8 mouse cellular contexts compared by ENCODE assay signal in genomic region chr11:115807971-115808370, GRCm38 (mm10). TPM values are rescaled to one million over a fixed set of nuclear protein-coding genes. Genes with fewer than 3 reads are reported as not detected.
A peak's percentile ranks its signal among the peaks of the same experiment; 100 is the strongest.
DNase-seq lines count a peak whose midpoint lies in the region; ATAC-seq and TF ChIP-seq lines count a peak whose summit lies in the region.

No protein-coding gene starts in this region.

- H3K27me3 ChIP-seq in kidney, adult 2 months (replicated peaks; ENCODE audit: control insufficient read depth, insufficient read depth, low read length): no peaks in the 10 kb centered on the region
- no peaks in the 10 kb centered on the region for H3K27me3 ChIP-seq in heart, embryonic 16.5 days (ENCODE audit: control insufficient read depth, insufficient read depth, low read length)
- no peaks in the 10 kb centered on the region for H3K27me3 ChIP-seq in midbrain, embryonic 14.5 days (ENCODE audit: control insufficient read depth, insufficient read depth, low read length)

- peaks cover 5% of the 10 kb centered on the region; the same call in 1 of the 2 replicates for H3K36me3 ChIP-seq in kidney, adult 2 months (ENCODE audit: control insufficient read depth, insufficient read depth, low read length)
- peaks cover 42% of the 10 kb centered on the region for H3K36me3 ChIP-seq in heart, embryonic 16.5 days (ENCODE audit: control insufficient read depth, insufficient read depth)
- peaks cover 32% of the 10 kb centered on the region for H3K36me3 ChIP-seq in midbrain, embryonic 14.5 days (ENCODE audit: control insufficient read depth, insufficient read depth, low read length)

- no peak for TF ChIP-seq POLR2A in kidney, adult 2 months (IDR thresholded peaks at IDR 0.05; ENCODE audit: low read depth, low read length)
- no peak for TF ChIP-seq POLR2A in cortical plate, adult 2 months (IDR thresholded peaks at IDR 0.05; ENCODE audit: extremely low read depth, insufficient read depth, low read length)

- peak overlapping the region; percentile 97; the same call in 1 of the 2 replicates for H3K4me2 ChIP-seq in heart, embryonic 16.5 days (ENCODE audit: low read depth, low read length)
- peak overlapping the region; percentile 75 for H3K4me2 ChIP-seq in midbrain, embryonic 14.5 days (ENCODE audit: low read length)

- H3K9ac ChIP-seq in heart, embryonic 16.5 days (ENCODE audit: low read length): peak overlapping the region; percentile 92
- no peak overlapping the region; the same call in 1 of the 2 replicates for H3K9ac ChIP-seq in midbrain, embryonic 14.5 days (replicated peaks; ENCODE audit: low read length)

- H3K27ac ChIP-seq in kidney, adult 2 months (ENCODE audit: insufficient read depth, low read depth, low read length): 0 out of 2 replicates have a peak overlapping the region, but pooled peaks have one; percentile 33
- peak overlapping the region; percentile 27 for H3K27ac ChIP-seq in cortical plate, adult 2 months (ENCODE audit: insufficient read depth, low read length)
- peak overlapping the region; percentile 94 for H3K27ac ChIP-seq in heart, embryonic 16.5 days (ENCODE audit: low read length)
- peak overlapping the region; percentile 61 for H3K27ac ChIP-seq in midbrain, embryonic 14.5 days (replicated peaks; ENCODE audit: low read depth, low read length)

- no peak overlapping the region for H3K4me3 ChIP-seq in kidney, adult 2 months (ENCODE audit: insufficient read depth, low read depth, low read length)
- no peak overlapping the region for H3K4me3 ChIP-seq in cortical plate, adult 2 months (ENCODE audit: insufficient read depth, low read length)
- no peak overlapping the region for H3K4me3 ChIP-seq in heart, embryonic 16.5 days (ENCODE audit: low read length)
- H3K4me3 ChIP-seq in midbrain, embryonic 14.5 days (replicated peaks; ENCODE audit: low read depth, low read length): no peak overlapping the region

- ATAC-seq in heart, embryonic 16.5 days (replicated peaks; ENCODE audit: extremely low read depth, insufficient read depth, low FRiP score): no peak
- ATAC-seq in midbrain, embryonic 14.5 days (ENCODE audit: low FRiP score, low TSS enrichment): no peak

- no peaks in the 10 kb centered on the region for H3K9me3 ChIP-seq in heart, embryonic 16.5 days (replicated peaks; ENCODE audit: control insufficient read depth, low read length)
- H3K9me3 ChIP-seq in midbrain, embryonic 14.5 days (ENCODE audit: control insufficient read depth, low read length): no peaks in the 10 kb centered on the region

- 67% methylated on average over 11 of the region's 11 CpGs for WGBS in kidney, adult 2 months
- WGBS in heart, embryonic 16.5 days: 70% methylated on average over 11 of the region's 11 CpGs
- 62% methylated on average over 11 of the region's 11 CpGs for WGBS in midbrain, embryonic 14.5 days

- TF ChIP-seq CTCF in kidney, adult 2 months (conservative IDR thresholded peaks at IDR 0.05; ENCODE audit: insufficient read depth, insufficient read length, low read depth, low read length): no peak
- TF ChIP-seq CTCF in cortical plate, adult 2 months (IDR thresholded peaks at IDR 0.05; ENCODE audit: extremely low read depth, insufficient read depth, low read length): no peak

- peaks cover 26% of the 10 kb centered on the region; the same call in 1 of the 2 replicates for H3K4me1 ChIP-seq in kidney, adult 2 months (ENCODE audit: control insufficient read depth, insufficient read depth, low read length)
- no peaks in the 10 kb centered on the region for H3K4me1 ChIP-seq in cortical plate, adult 2 months (ENCODE audit: control insufficient read depth, insufficient read depth, low read length)
- peaks cover 56% of the 10 kb centered on the region for H3K4me1 ChIP-seq in heart, embryonic 16.5 days (ENCODE audit: control insufficient read depth, insufficient read depth, low read length)
- H3K4me1 ChIP-seq in midbrain, embryonic 14.5 days (ENCODE audit: control insufficient read depth, insufficient read depth, low read length): peaks cover 32% of the 10 kb centered on the region

- DNase-seq in kidney, adult 2 months: no peak
- DNase-seq in kidney, adult 9 months: no peak
- DNase-seq in midbrain, embryonic 14.5 days: peak; percentile 38
- DNase-seq in frontal cortex, postnatal 25 days (ENCODE audit: low spot score in 2 of 2): no peak
- DNase-seq in frontal cortex, postnatal 36 days (ENCODE audit: low spot score in 2 of 2): no peak
- no peak for DNase-seq in layer of hippocampus, adult 11-12 months (ENCODE audit: low spot score)

RNA-seq across cellular contexts. Expression of gene Caskin2, which starts 5.5 kb away (rescaled TPM):
- polyA plus RNA-seq in kidney, adult 2 months (2012; rRNA removed): 36.9 and 46.7 TPM in 2 replicates
- 22.1 and 24.1 TPM in 2 replicates for polyA plus RNA-seq in cortical plate, adult 2 months (2012; rRNA removed)
- 18.9 and 22.1 TPM in 2 replicates for polyA plus RNA-seq in heart, embryonic 16.5 days (2015; fragmentation: Nextera tagmentation; extraction: Ambion mirVana)
- 8.4 and 9.8 TPM in 2 replicates for polyA plus RNA-seq in midbrain, embryonic 14.5 days (2014; fragmentation: Nextera tagmentation; extraction: Ambion mirVana)

RNA-seq across cellular contexts. Expression of gene Tsen54, which starts 6.6 kb away (rescaled TPM):
- 36.4 and 43.4 TPM in 2 replicates for polyA plus RNA-seq in kidney, adult 2 months (2012; rRNA removed)
- polyA plus RNA-seq in cortical plate, adult 2 months (2012; rRNA removed): 15.3 and 15.8 TPM in 2 replicates
- polyA plus RNA-seq in heart, embryonic 16.5 days (2015; fragmentation: Nextera tagmentation; extraction: Ambion mirVana): 26.2 and 28.3 TPM in 2 replicates
- 17.2 and 20.5 TPM in 2 replicates for polyA plus RNA-seq in midbrain, embryonic 14.5 days (2014; fragmentation: Nextera tagmentation; extraction: Ambion mirVana)

RNA-seq across cellular contexts. Expression of gene Llgl2, which starts 15.9 kb away (rescaled TPM):
- polyA plus RNA-seq in kidney, adult 2 months (2012; rRNA removed): 153 and 166 TPM in 2 replicates
- 3.1 and 3.2 TPM in 2 replicates for polyA plus RNA-seq in cortical plate, adult 2 months (2012; rRNA removed)
- polyA plus RNA-seq in heart, embryonic 16.5 days (2015; fragmentation: Nextera tagmentation; extraction: Ambion mirVana): 17.7 and 18.2 TPM in 2 replicates
- polyA plus RNA-seq in midbrain, embryonic 14.5 days (2014; fragmentation: Nextera tagmentation; extraction: Ambion mirVana): 0.55 and 0.63 TPM in 2 replicates

RNA-seq across cellular contexts. Expression of gene Tmem94, which starts 42.7 kb away (rescaled TPM):
- polyA plus RNA-seq in kidney, adult 2 months (2012; rRNA removed): 77.1 and 97.8 TPM in 2 replicates
- 44.8 and 45.7 TPM in 2 replicates for polyA plus RNA-seq in cortical plate, adult 2 months (2012; rRNA removed)
- polyA plus RNA-seq in heart, embryonic 16.5 days (2015; fragmentation: Nextera tagmentation; extraction: Ambion mirVana): 36.8 and 43.1 TPM in 2 replicates
- 15.2 and 20.9 TPM in 2 replicates for polyA plus RNA-seq in midbrain, embryonic 14.5 days (2014; fragmentation: Nextera tagmentation; extraction: Ambion mirVana)

RNA-seq across cellular contexts. Expression of gene Myo15b, which starts 50.2 kb away (rescaled TPM):
- polyA plus RNA-seq in kidney, adult 2 months (2012; rRNA removed): 104 and 132 TPM in 2 replicates
- polyA plus RNA-seq in cortical plate, adult 2 months (2012; rRNA removed): 1.1 TPM in 2 replicates
- 0.17 and 1.7 TPM in 2 replicates for polyA plus RNA-seq in heart, embryonic 16.5 days (2015; fragmentation: Nextera tagmentation; extraction: Ambion mirVana)
- 0.15 TPM in 1 of 2 replicates, not detected in the other for polyA plus RNA-seq in midbrain, embryonic 14.5 days (2014; fragmentation: Nextera tagmentation; extraction: Ambion mirVana)

Comparison
In these comparisons a context has a peak if more than half of its experiments do, and no peak if none do; other contexts are left out.
1. H3K27ac ChIP-seq: peak in every context shown above with its lines; median percentile 94 in heart, embryonic 16.5 days; 61 in midbrain, embryonic 14.5 days; 33 in kidney, adult 2 months; 27 in cortical plate, adult 2 months.